Mouse (Mus musculus): ENCODE results near the gene Capn11.

Gene Capn11

GRCm38 (mm10) chr17:45682843-45683242, 23.7 kb upstream of the Capn11 start:
- in situ Hi-C loops (cut with MboI, MseI), result loop anchor here (10.0 kb wide), 1 partner anchor 1518 kb away; no protein-coding TSS in a partner anchor

GRCm38 (mm10) chr17:45681588-45681987, 22.5 kb upstream of the Capn11 start:
- in situ Hi-C loops (cut with MboI, MseI), result loop anchor here (10.0 kb wide), 1 partner anchor 1517 kb away; no protein-coding TSS in a partner anchor

GRCm38 (mm10) chr17:45680391-45680980, 21.4 kb upstream of the Capn11 start:
- in situ Hi-C loops (cut with MboI, MseI), result loop anchor here (10.0 kb wide), 1 partner anchor 1516 kb away; no protein-coding TSS in a partner anchor

GRCm38 (mm10) chr17:45678106-45678505, 19.0 kb upstream of the Capn11 start:
- in situ Hi-C loops (cut with MboI, MseI), result no loop called here

GRCm38 (mm10) chr17:45672598-45672997, 13.5 kb upstream of the Capn11 start:
- in situ Hi-C loops (cut with MboI, MseI), result no loop called here

- in situ Hi-C loops (cut with MboI, MseI), result no loop called here
Observed at GRCm38 (mm10) chr17:45671821-45672220, 12.7 kb upstream of the Capn11 start.

GRCm38 (mm10) chr17:45667986-45668385, 8.9 kb upstream of the Capn11 start:
- in situ Hi-C loops (cut with MboI, MseI), result no loop called here

- in situ Hi-C loops (cut with MboI, MseI), result no loop called here
Observed at GRCm38 (mm10) chr17:45667481-45667880, 8.4 kb upstream of the Capn11 start.

- in situ Hi-C loops (cut with MboI, MseI), result no loop called here
Observed at GRCm38 (mm10) chr17:45666091-45666490, 7.0 kb upstream of the Capn11 start.

GRCm38 (mm10) chr17:45664608-45665007, 5.5 kb upstream of the Capn11 start:
- in situ Hi-C loops (cut with MboI, MseI), result loop anchor here (5.0 kb wide), 1 partner anchor 58 kb away; no protein-coding TSS in a partner anchor

GRCm38 (mm10) chr17:45663106-45663919, 4.2 kb upstream of the Capn11 start:
- in situ Hi-C loops (cut with MboI, MseI), result loop anchor here (5.0 kb wide), 1 partner anchor 59 kb away; no protein-coding TSS in a partner anchor

GRCm38 (mm10) chr17:45655820-45656219, 3.3 kb downstream of the Capn11 start:
- in situ Hi-C loops (cut with MboI, MseI), result no loop called here

- in situ Hi-C loops (cut with MboI, MseI), result no loop called here
Observed at GRCm38 (mm10) chr17:45653233-45653632, 5.9 kb downstream of the Capn11 start.

- in situ Hi-C loops (cut with MboI, MseI), result no loop called here
Observed at GRCm38 (mm10) chr17:45644185-45644584, 14.9 kb downstream of the Capn11 start.

GRCm38 (mm10) chr17:45642701-45643100, 16.4 kb downstream of the Capn11 start:
- in situ Hi-C loops (cut with MboI, MseI), result no loop called here

GRCm38 (mm10) chr17:45641981-45642380, 17.1 kb downstream of the Capn11 start:
- in situ Hi-C loops (cut with MboI, MseI), result no loop called here

GRCm38 (mm10) chr17:45638596-45639295, 20.4 kb downstream of the Capn11 start:
- in situ Hi-C loops (cut with MboI, MseI), result no loop called here

GRCm38 (mm10) chr17:45634033-45634432, 25.1 kb downstream of the Capn11 start:
- in situ Hi-C loops (cut with MboI, MseI), result no loop called here

- in situ Hi-C loops (cut with MboI, MseI), result no loop called here
Observed at GRCm38 (mm10) chr17:45631940-45632339, 27.2 kb downstream of the Capn11 start.

- in situ Hi-C loops (cut with MboI, MseI), result no loop called here
Observed at GRCm38 (mm10) chr17:45630992-45631391, 28.1 kb downstream of the Capn11 start.

- in situ Hi-C loops (cut with MboI, MseI), result loop anchor here (5.0 kb wide), 1 partner anchor 43 kb away; no protein-coding TSS in a partner anchor
Observed at GRCm38 (mm10) chr17:45629861-45630694, 29.0 kb downstream of the Capn11 start.
